Mouse (Mus musculus): Measurements from ENCODE around the gene Tbc1d22b.

DNA sequence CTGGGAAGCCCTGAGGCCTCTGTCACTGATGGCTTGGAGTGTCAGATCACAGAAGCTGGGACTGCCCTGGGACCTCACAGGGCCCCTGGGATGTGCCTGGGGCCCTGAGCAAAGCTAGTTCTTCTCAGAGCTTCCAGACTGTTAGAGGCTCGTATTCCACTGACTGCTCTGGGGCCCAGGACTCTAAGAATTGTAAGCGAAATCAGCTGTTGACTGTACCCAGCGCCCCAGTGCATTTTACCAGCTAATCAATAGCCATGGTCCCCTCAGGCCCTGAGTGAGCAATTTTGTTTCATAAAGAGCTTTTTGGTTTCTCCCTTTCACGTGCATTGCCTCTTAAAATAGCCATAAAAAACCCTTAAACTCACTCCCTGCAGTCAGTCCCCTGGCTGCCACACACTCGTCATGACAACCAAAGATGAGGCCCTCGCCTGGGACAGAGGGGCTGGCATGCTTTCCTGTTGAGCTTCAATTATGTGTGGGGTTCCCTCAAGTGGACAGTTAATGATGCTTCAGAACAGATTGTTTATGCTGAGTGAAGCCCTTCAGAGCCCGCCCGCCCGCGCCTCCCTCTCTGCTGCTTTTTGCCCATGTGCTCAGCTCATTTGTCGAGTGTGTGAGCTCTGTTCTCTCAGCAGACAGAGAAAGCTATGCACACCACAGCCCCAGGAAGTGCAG, 39.8 kb downstream of the Tbc1d22b start:
- TF ChIP-seq POLR2A (IDR thresholded peaks at IDR 0.05; ENCODE audit: low read depth, low read length): no peak
- TF ChIP-seq CTCF (IDR thresholded peaks at IDR 0.05; ENCODE audit: borderline replicate concordance, insufficient read depth, low read length): no peak

Data from embryonic fibroblast, embryonic 13.5 days (primary cell).